Mouse (Mus musculus): Measurements from ENCODE around the gene Aldh5a1.
A peak's percentile ranks its signal among the peaks of the same experiment; 100 is the strongest.

Gene Aldh5a1

GRCm38 (mm10) chr13:24866430-24867402, 70.7 kb downstream of the Aldh5a1 start:
- peak; percentile 61 for DNase-seq (ENCODE audit: low read depth, low spot score)

GRCm38 (mm10) chr13:24862520-24862919, 74.9 kb downstream of the Aldh5a1 start:
- peak; percentile 84 for DNase-seq (ENCODE audit: low read depth, low spot score)

- DNase-seq (ENCODE audit: low read depth, low spot score), result no peak
Observed at GRCm38 (mm10) chr13:24862021-24862420, 75.4 kb downstream of the Aldh5a1 start.

- peak; percentile 58 for DNase-seq (ENCODE audit: low read depth, low spot score)
Observed at GRCm38 (mm10) chr13:24861084-24861483, 76.4 kb downstream of the Aldh5a1 start.

- DNase-seq (ENCODE audit: low read depth, low spot score), result no peak
Observed at GRCm38 (mm10) chr13:24859115-24859514, 78.3 kb downstream of the Aldh5a1 start.

All from R1 (cell line).